Mouse (Mus musculus) stomach, postnatal 0 days (tissue): ENCODE measurements around the gene Dtx1.

Experiments
- CTCF ChIP-seq: IDR thresholded peaks from 2 replicates; pipeline ENCODE4 v1.5.1; 2016; ENCODE audit warnings: antibody characterized with exemption, low read depth, mild to moderate bottlenecking, moderate library complexity
- EP300 ChIP-seq: optimal IDR thresholded peaks from 2 replicates; pipeline ENCODE3; 2016; ENCODE audit warnings: antibody characterized with exemption

- no peak for TF ChIP-seq CTCF
- TF ChIP-seq EP300 = no peak
These were observed 9.3 kb upstream of the Dtx1 start for GRCm38 (mm10) chr5:120721005-120721404.
